Mouse (Mus musculus): ENCODE results near the gene Lhx2.

DNA sequence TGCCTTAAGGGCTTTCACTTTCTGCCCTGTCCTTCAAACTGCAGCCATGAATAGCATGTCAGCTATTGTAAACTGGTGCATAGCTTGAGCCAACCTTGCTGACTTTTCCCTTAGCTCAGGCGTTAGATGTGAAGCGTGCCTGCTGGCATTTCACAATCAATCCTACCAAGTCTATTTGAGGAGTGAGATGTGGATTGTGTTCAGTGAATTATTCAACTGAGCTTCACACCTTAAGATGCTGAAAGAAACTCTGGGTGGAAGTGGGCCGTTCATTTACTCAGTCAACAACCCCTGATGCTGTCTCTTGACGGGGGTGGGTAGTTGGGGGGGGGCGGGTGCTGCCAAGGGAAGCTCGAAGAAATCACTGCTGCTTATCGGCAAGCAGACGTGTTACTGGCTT, 15.7 kb upstream of the Lhx2 start:
- TF ChIP-seq CTCF (IDR thresholded peaks at IDR 0.05; ENCODE audit: low read depth) (no peak), EP300 (IDR thresholded peaks at IDR 0.05; ENCODE audit: low read depth) (no peak)

All from liver, postnatal 0 days (tissue).